Mouse (Mus musculus) megakaryocyte, adult 5-6 weeks (primary cell): ENCODE results near the gene Cdhr5. TPM values are rescaled to one million over a fixed set of nuclear protein-coding genes. Genes with fewer than 3 reads are reported as not detected.

Experiments used
- ATAC-seq: 2 replicates; pipeline ENCODE4 v1.8.0; 2016; ENCODE audit warnings: mild to moderate bottlenecking, inconsistent platforms; ENCODE audit not compliant: poor library complexity, severe bottlenecking
- total RNA-seq, 2 experiments: library from RNA; stranded (forward) in 1 of 2; stranded (reverse) in 1 of 2; fragments of 153-499, 151-499 nt in 1 of 2; fragments of 221-1000, 200-1000 nt in 1 of 2; gene quantifications; 2 replicates each; pipeline versions ENCODE4 v1.2.3 to v1.2.4; 2015 to 2017

Gene Cdhr5
- total RNA-seq, 2 experiments from 2014 or later = not detected

DNA sequence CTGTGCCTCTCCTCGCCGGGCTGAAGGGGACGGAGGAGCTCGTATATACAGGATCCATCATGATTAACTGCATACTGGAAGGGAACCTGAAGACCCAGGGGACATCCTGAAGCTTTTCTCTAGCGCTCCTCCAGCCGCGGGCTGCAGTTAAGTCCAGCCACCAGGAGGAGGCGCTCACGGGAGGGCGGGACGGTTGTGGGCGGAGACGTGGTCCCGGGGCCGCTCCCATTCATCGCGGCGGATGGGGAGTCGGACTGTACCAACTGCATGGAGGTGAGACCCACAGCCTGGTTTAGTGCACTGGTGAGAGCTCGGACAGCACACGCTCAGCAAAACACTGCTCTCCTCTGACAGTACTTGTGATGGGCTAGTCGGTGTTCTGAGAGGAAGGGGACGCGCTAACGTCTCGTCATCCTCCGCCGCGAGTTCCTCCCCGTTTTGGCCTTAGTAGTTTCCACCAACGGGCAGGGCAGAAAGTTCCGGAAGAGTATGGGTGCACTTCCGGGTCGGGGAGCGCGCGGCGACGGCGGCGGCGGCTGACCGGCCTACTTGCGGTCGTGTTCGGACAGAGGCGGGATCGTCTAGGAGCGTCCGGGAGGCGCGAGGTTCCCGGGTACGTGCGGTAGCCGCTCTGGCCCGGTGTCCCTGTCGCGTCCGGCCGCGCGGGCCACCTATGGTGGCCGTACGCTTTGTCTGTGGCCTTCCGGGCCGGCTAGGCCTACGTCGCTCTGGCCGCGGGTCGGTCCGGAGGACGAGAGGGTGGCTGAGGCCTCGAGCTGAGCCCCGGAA, 48.1 kb downstream of the Cdhr5 start, which contains the start of gene Phrf1:
Gene Phrf1, plus strand, starts transcription at position 506 of the 789 bp plus-strand sequence.
- peak; percentile 97 for ATAC-seq

- no peak for ATAC-seq
Observed at GRCm38 (mm10) chr7:141227796-141228195, 48.8 kb downstream of the Cdhr5 start.

DNA sequence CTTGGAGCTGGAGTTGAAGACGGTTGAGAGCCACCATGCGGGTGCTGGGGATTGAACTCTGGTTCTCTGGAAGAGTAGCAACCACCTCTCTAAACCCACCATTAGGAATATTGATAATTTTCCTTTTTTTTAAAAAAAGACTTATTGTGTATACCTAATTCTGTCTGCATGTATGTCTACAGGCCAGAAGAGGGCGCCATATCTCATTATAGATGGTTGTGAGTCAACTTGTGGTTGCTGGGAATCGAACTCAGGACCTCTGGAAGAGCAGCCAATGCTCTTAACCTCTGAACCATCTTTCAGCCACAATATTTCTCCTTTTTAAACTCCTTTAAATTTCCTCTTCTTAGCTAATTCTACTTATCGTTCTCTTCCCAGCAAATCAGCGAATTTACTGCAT, 50.1 kb downstream of the Cdhr5 start:
- no peak for ATAC-seq

- no peak for ATAC-seq
Observed at GRCm38 (mm10) chr7:141222696-141223215, 53.8 kb downstream of the Cdhr5 start.

GRCm38 (mm10) chr7:141222126-141222467, 54.5 kb downstream of the Cdhr5 start:
- ATAC-seq = no peak

DNA sequence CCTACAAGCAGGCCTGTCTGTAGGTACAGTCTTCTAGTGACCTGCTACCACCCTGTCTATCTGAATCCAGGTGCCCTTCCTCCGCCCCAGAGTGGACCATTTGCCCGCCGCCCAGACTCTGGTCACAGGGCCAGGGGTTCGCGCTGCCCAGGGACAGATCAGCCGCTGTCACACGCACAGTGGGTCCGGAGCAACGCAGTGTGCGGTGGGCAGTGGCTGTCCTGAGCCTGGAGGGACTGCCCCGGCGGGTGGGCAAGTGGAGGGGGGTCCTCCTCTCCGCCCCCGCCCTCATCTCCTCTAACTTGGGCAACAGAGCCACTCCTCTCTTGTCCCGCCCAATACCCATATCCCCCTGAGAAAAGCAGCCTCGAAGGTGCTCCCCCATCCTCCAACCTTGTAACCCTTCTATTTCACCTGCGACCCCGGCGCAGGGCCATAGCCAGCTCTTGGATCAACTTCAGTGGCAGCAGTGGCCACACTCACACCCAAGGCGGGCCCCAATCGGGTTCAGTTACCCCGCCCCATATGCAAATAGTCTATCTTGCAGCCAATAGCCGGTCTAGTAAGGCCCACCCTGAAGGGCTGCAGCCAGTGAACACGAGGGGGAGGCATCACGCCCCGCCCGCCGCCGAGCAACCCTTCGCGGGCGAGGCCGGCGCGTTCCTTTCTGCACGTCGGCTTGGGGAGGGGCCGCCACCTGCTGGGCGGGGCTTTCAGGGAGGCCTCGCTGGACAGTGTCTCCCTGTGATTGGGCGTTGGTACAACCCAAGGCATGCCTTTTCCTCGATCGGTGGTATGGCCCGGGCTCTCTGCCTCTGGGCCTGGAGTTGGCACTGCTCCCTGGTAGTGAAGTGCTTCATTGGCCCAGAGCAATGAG, 55.1 kb downstream of the Cdhr5 start:
- ATAC-seq = peak; percentile 95

DNA sequence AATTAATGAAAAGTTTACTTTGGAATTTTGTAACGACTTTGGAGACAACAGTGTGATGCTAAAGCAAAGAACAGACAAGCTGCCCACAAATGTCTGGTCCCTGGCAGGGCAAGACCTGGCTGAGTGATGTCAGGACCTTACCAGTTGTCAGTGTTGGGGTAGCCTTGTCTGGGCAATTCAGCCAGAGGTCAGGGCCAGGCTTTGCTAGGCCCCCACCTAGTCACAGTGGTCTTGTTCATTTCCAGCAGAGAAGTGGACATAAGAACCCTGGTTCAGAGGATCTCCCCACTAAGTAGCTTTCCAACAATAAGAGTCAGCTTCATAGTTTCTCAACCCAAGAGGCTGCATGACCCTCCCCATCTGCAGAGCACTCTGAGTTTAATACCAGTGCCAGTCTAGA, 56.2 kb downstream of the Cdhr5 start:
- no peak for ATAC-seq

- no peak for ATAC-seq
Observed at GRCm38 (mm10) chr7:141219558-141220099, 57.0 kb downstream of the Cdhr5 start.

Other genes with a start within 250 kb of the Cdhr5 start
- not detected in 2 replicates for gene Gm17387, start 247.7 kb downstream of the Cdhr5 start, total RNA-seq (2015)
- not detected in 2 replicates for gene Gm17387, start 247.7 kb downstream of the Cdhr5 start, total RNA-seq (2017)
- gene B4galnt4, start 215.7 kb downstream of the Cdhr5 start, total RNA-seq (2015) = 1.5 and 3.0 TPM in 2 replicates
- gene B4galnt4, start 215.7 kb downstream of the Cdhr5 start, total RNA-seq (2017) = 1.7 and 2.5 TPM in 2 replicates
- gene Pkp3, start 198.6 kb downstream of the Cdhr5 start, total RNA-seq (2015) = 6.7 and 9.7 TPM in 2 replicates
- gene Pkp3, start 198.6 kb downstream of the Cdhr5 start, total RNA-seq (2017) = 3.8 and 6.1 TPM in 2 replicates
- 7.5 and 9.3 TPM in 2 replicates for gene Sigirr, start 176.2 kb downstream of the Cdhr5 start, total RNA-seq (2015)
- gene Sigirr, start 176.2 kb downstream of the Cdhr5 start, total RNA-seq (2017) = 7.7 and 8.2 TPM in 2 replicates
- gene Ano9, start 159.0 kb downstream of the Cdhr5 start, total RNA-seq (2015) = not detected in 2 replicates
- not detected in 2 replicates for gene Ano9, start 159.0 kb downstream of the Cdhr5 start, total RNA-seq (2017)
- gene Ptdss2, start 154.4 kb downstream of the Cdhr5 start, total RNA-seq (2015) = 7.1 and 10.2 TPM in 2 replicates
- 1.9 and 2.6 TPM in 2 replicates for gene Ptdss2, start 154.4 kb downstream of the Cdhr5 start, total RNA-seq (2017)
- gene Rnh1, start 103.9 kb downstream of the Cdhr5 start, total RNA-seq (2015) = 70.5 and 86.8 TPM in 2 replicates
- gene Rnh1, start 103.9 kb downstream of the Cdhr5 start, total RNA-seq (2017) = 74.2 and 94.3 TPM in 2 replicates
- gene Hras, start 82.8 kb downstream of the Cdhr5 start, total RNA-seq (2015) = 29.0 and 40.0 TPM in 2 replicates
- gene Hras, start 82.8 kb downstream of the Cdhr5 start, total RNA-seq (2017) = 20.7 and 27.1 TPM in 2 replicates
- gene Lrrc56, start 82.6 kb downstream of the Cdhr5 start, total RNA-seq (2015) = 2.1 and 2.2 TPM in 2 replicates
- 1.3 and 4.3 TPM in 2 replicates for gene Lrrc56, start 82.6 kb downstream of the Cdhr5 start, total RNA-seq (2017)
- 0.36 TPM in 1 of 2 replicates, not detected in the other for gene Lmntd2, start 62.7 kb downstream of the Cdhr5 start, total RNA-seq (2015)
- gene Lmntd2, start 62.7 kb downstream of the Cdhr5 start, total RNA-seq (2017) = 0.04 TPM in 1 of 2 replicates, not detected in the other
- gene Rassf7, start 60.9 kb downstream of the Cdhr5 start, total RNA-seq (2015) = 3.9 and 4.1 TPM in 2 replicates
- gene Rassf7, start 60.9 kb downstream of the Cdhr5 start, total RNA-seq (2017) = 2.2 and 4.1 TPM in 2 replicates
- gene Phrf1, start 48.0 kb downstream of the Cdhr5 start, total RNA-seq (2015) = 42.8 and 48.9 TPM in 2 replicates
- gene Phrf1, start 48.0 kb downstream of the Cdhr5 start, total RNA-seq (2017) = 48.7 and 63.5 TPM in 2 replicates
- gene Irf7, start 10.3 kb downstream of the Cdhr5 start, total RNA-seq (2015) = 42.6 and 50.5 TPM in 2 replicates
- gene Irf7, start 10.3 kb downstream of the Cdhr5 start, total RNA-seq (2017) = 60.6 and 65.6 TPM in 2 replicates
- gene Sct, start 2.3 kb upstream of the Cdhr5 start, total RNA-seq (2015) = not detected in 2 replicates
- gene Sct, start 2.3 kb upstream of the Cdhr5 start, total RNA-seq (2017) = not detected in 2 replicates
- gene Drd4, start 15.2 kb upstream of the Cdhr5 start, total RNA-seq (2015) = not detected in 2 replicates
- gene Drd4, start 15.2 kb upstream of the Cdhr5 start, total RNA-seq (2017) = not detected in 2 replicates
- gene Deaf1, start 50.9 kb upstream of the Cdhr5 start, total RNA-seq (2015) = 36.1 and 36.5 TPM in 2 replicates
- gene Deaf1, start 50.9 kb upstream of the Cdhr5 start, total RNA-seq (2017) = 11.4 and 14.6 TPM in 2 replicates
- gene Tmem80, start 51.0 kb upstream of the Cdhr5 start, total RNA-seq (2015) = 11.8 and 12.0 TPM in 2 replicates
- 6.0 and 8.7 TPM in 2 replicates for gene Tmem80, start 51.0 kb upstream of the Cdhr5 start, total RNA-seq (2017)
- not detected in 2 replicates for gene Eps8l2, start 62.1 kb upstream of the Cdhr5 start, total RNA-seq (2015)
- gene Eps8l2, start 62.1 kb upstream of the Cdhr5 start, total RNA-seq (2017) = not detected in 2 replicates
- 197 and 213 TPM in 2 replicates for gene Taldo1, start 115.4 kb upstream of the Cdhr5 start, total RNA-seq (2015)
- gene Taldo1, start 115.4 kb upstream of the Cdhr5 start, total RNA-seq (2017) = 795 and 884 TPM in 2 replicates
- 22.8 and 26.4 TPM in 2 replicates for gene Gatd1, start 137.3 kb upstream of the Cdhr5 start, total RNA-seq (2015)
- gene Gatd1, start 137.3 kb upstream of the Cdhr5 start, total RNA-seq (2017) = 12.9 and 13.1 TPM in 2 replicates
- 0.18 TPM in 1 of 2 replicates, not detected in the other for gene Cend1, start 152.7 kb upstream of the Cdhr5 start, total RNA-seq (2015)
- gene Cend1, start 152.7 kb upstream of the Cdhr5 start, total RNA-seq (2017) = not detected in 2 replicates
- gene Slc25a22, start 161.1 kb upstream of the Cdhr5 start, total RNA-seq (2015) = 14.6 and 15.0 TPM in 2 replicates
- 3.2 and 6.4 TPM in 2 replicates for gene Slc25a22, start 161.1 kb upstream of the Cdhr5 start, total RNA-seq (2017)
- 7.1 and 8.1 TPM in 2 replicates for gene Pidd1, start 167.2 kb upstream of the Cdhr5 start, total RNA-seq (2015)
- 6.1 and 10.5 TPM in 2 replicates for gene Pidd1, start 167.2 kb upstream of the Cdhr5 start, total RNA-seq (2017)
- gene Rplp2, start 170.6 kb upstream of the Cdhr5 start, total RNA-seq (2015) = 1,660 and 1,825 TPM in 2 replicates
- 1,271 and 1,459 TPM in 2 replicates for gene Rplp2, start 170.6 kb upstream of the Cdhr5 start, total RNA-seq (2017)
- gene Pnpla2, start 178.4 kb upstream of the Cdhr5 start, total RNA-seq (2015) = 31.2 and 34.5 TPM in 2 replicates
- gene Pnpla2, start 178.4 kb upstream of the Cdhr5 start, total RNA-seq (2017) = 9.1 and 12.3 TPM in 2 replicates
- 1.6 and 1.8 TPM in 2 replicates for gene Cracr2b, start 184.3 kb upstream of the Cdhr5 start, total RNA-seq (2015)
- gene Cracr2b, start 184.3 kb upstream of the Cdhr5 start, total RNA-seq (2017) = 1.5 and 2.0 TPM in 2 replicates
- 13.3 and 16.8 TPM in 2 replicates for gene Cd151, start 190.6 kb upstream of the Cdhr5 start, total RNA-seq (2015)
- 21.6 and 26.4 TPM in 2 replicates for gene Cd151, start 190.6 kb upstream of the Cdhr5 start, total RNA-seq (2017)
- 16.6 and 24.0 TPM in 2 replicates for gene Polr2l, start 198.3 kb upstream of the Cdhr5 start, total RNA-seq (2015)
- gene Polr2l, start 198.3 kb upstream of the Cdhr5 start, total RNA-seq (2017) = 17.9 and 27.6 TPM in 2 replicates
- 1.4 and 1.5 TPM in 2 replicates for gene Tspan4, start 198.5 kb upstream of the Cdhr5 start, total RNA-seq (2015)
- 1.9 and 3.3 TPM in 2 replicates for gene Tspan4, start 198.5 kb upstream of the Cdhr5 start, total RNA-seq (2017)